Comparison of ENCODE assay signal across 8 mouse cellular contexts in genomic region chr17:24211631-24212440, GRCm38 (mm10). TPM values are rescaled to one million over a fixed set of nuclear protein-coding genes. Genes with fewer than 3 reads are reported as not detected.
DNase-seq lines count a peak whose midpoint lies in the region; ATAC-seq lines count a peak whose summit lies in the region.

No protein-coding gene starts in this region.

- WGBS in embryonic facial prominence, embryonic 11.5 days, result 2% methylated on average over 37 of the region's 37 CpGs
- 3% methylated on average over 37 of the region's 37 CpGs for WGBS in heart, embryonic 15.5 days
- 4% methylated on average over 37 of the region's 37 CpGs for WGBS in liver, embryonic 11.5 days
- WGBS in neural tube, embryonic 12.5 days, result 2% methylated on average over 37 of the region's 37 CpGs

- peak overlapping the region; percentile 48 for H3K4me3 ChIP-seq in embryonic facial prominence, embryonic 11.5 days (ENCODE audit: low read depth, low read length)
- peak overlapping the region; percentile 50 for H3K4me3 ChIP-seq in heart, embryonic 15.5 days
- H3K4me3 ChIP-seq in liver, embryonic 11.5 days (ENCODE audit: low read depth, low read length), result peak overlapping the region; percentile 54
- peak overlapping the region; percentile 54 for H3K4me3 ChIP-seq in neural tube, embryonic 12.5 days

- H3K9ac ChIP-seq in embryonic facial prominence, embryonic 11.5 days (replicated peaks; ENCODE audit: low read length), result peak overlapping the region; percentile 84
- H3K9ac ChIP-seq in heart, embryonic 15.5 days, result peak overlapping the region; percentile 66
- peak overlapping the region; percentile 53 for H3K9ac ChIP-seq in liver, embryonic 11.5 days (ENCODE audit: low read depth, low read length)
- peak overlapping the region; percentile 74 for H3K9ac ChIP-seq in neural tube, embryonic 12.5 days

- peak; percentile 48 for DNase-seq in CD4-positive helper T cell, adult 2 months (ENCODE audit: low read depth, low spot score)
- DNase-seq in adrenal gland, adult 8-10 months, result peak; percentile 52
- peak; percentile 89 for DNase-seq in embryonic facial prominence, embryonic 11.5 days (ENCODE audit: low spot score)
- DNase-seq in kidney, postnatal 10 days, result peak; percentile 62
- peak; percentile 59 for DNase-seq in liver, embryonic 11.5 days (ENCODE audit: low spot score)
- no peak for DNase-seq in spleen, adult 12 weeks (ENCODE audit: low spot score)

- H3K4me1 ChIP-seq in embryonic facial prominence, embryonic 11.5 days (ENCODE audit: control insufficient read depth, insufficient read depth, low read length), result peaks cover 26% of the 10 kb centered on the region
- peaks cover 44% of the 10 kb centered on the region for H3K4me1 ChIP-seq in heart, embryonic 15.5 days (replicated peaks)
- peaks cover 54% of the 10 kb centered on the region for H3K4me1 ChIP-seq in liver, embryonic 11.5 days (replicated peaks; ENCODE audit: control insufficient read depth, insufficient read depth, low read length)
- H3K4me1 ChIP-seq in neural tube, embryonic 12.5 days, result peaks cover 57% of the 10 kb centered on the region

- H3K36me3 ChIP-seq in embryonic facial prominence, embryonic 11.5 days (replicated peaks; ENCODE audit: control insufficient read depth, insufficient read depth, low read depth, low read length), result peaks cover 8% of the 10 kb centered on the region
- H3K36me3 ChIP-seq in heart, embryonic 15.5 days, result peaks cover 10% of the 10 kb centered on the region
- peaks cover 10% of the 10 kb centered on the region for H3K36me3 ChIP-seq in liver, embryonic 11.5 days (ENCODE audit: control insufficient read depth, insufficient read depth, low read length)
- peaks cover 19% of the 10 kb centered on the region for H3K36me3 ChIP-seq in neural tube, embryonic 12.5 days

- 0 out of 2 replicates have a peak, but pooled peaks have one; percentile 1 for ATAC-seq in embryonic facial prominence, embryonic 11.5 days (replicated peaks; ENCODE audit: insufficient number of reproducible peaks, low FRiP score, low TSS enrichment, low read depth)
- no peak for ATAC-seq in heart, embryonic 15.5 days (replicated peaks; ENCODE audit: insufficient number of reproducible peaks, insufficient read depth, low FRiP score, low read depth)
- no peak; the same call in 1 of the 2 replicates for ATAC-seq in liver, embryonic 11.5 days (replicated peaks; ENCODE audit: low FRiP score)
- peak; percentile 45 for ATAC-seq in neural tube, embryonic 12.5 days (ENCODE audit: low FRiP score, low read depth)

- peak overlapping the region; percentile 99 for H3K4me2 ChIP-seq in embryonic facial prominence, embryonic 11.5 days (ENCODE audit: low read depth, low read length)
- peak overlapping the region; percentile 90 for H3K4me2 ChIP-seq in heart, embryonic 15.5 days
- H3K4me2 ChIP-seq in liver, embryonic 11.5 days, result peak overlapping the region; percentile 91
- peak overlapping the region; percentile 96 for H3K4me2 ChIP-seq in neural tube, embryonic 12.5 days (replicated peaks)

- H3K27me3 ChIP-seq in embryonic facial prominence, embryonic 11.5 days (ENCODE audit: control insufficient read depth, insufficient read depth, low read length), result no peaks in the 10 kb centered on the region; the same call in 1 of the 2 replicates
- peaks cover 42% of the 10 kb centered on the region for H3K27me3 ChIP-seq in heart, embryonic 15.5 days
- peaks cover 25% of the 10 kb centered on the region for H3K27me3 ChIP-seq in liver, embryonic 11.5 days (replicated peaks; ENCODE audit: control insufficient read depth, insufficient read depth, low read length)
- peaks cover 21% of the 10 kb centered on the region for H3K27me3 ChIP-seq in neural tube, embryonic 12.5 days (replicated peaks)

- H3K27ac ChIP-seq in embryonic facial prominence, embryonic 11.5 days (replicated peaks; ENCODE audit: low read depth, low read length), result peak overlapping the region; percentile 86
- H3K27ac ChIP-seq in heart, embryonic 15.5 days, result 0 out of 2 replicates have a peak overlapping the region, but pooled peaks have one; percentile 8
- H3K27ac ChIP-seq in liver, embryonic 11.5 days (ENCODE audit: low read depth, low read length), result peak overlapping the region; percentile 22; the same call in 1 of the 2 replicates
- H3K27ac ChIP-seq in neural tube, embryonic 12.5 days, result peak overlapping the region; percentile 64; the same call in 1 of the 2 replicates

- no peaks in the 10 kb centered on the region for H3K9me3 ChIP-seq in embryonic facial prominence, embryonic 11.5 days (replicated peaks; ENCODE audit: control insufficient read depth, low read length)
- no peaks in the 10 kb centered on the region for H3K9me3 ChIP-seq in heart, embryonic 15.5 days (replicated peaks)
- no peaks in the 10 kb centered on the region for H3K9me3 ChIP-seq in liver, embryonic 11.5 days (ENCODE audit: control insufficient read depth, low read length)
- no peaks in the 10 kb centered on the region for H3K9me3 ChIP-seq in neural tube, embryonic 12.5 days

RNA-seq across cellular contexts. Expression of gene Ntn3, which starts 2.5 kb away (rescaled TPM):
- total RNA-seq in adrenal gland, adult 8-10 months (2022), result 1 to 10 TPM; 1.7 to 4.2 (median 2.9) TPM
- polyA plus RNA-seq in embryonic facial prominence, embryonic 11.5 days (2014; fragmentation: Nextera tagmentation; extraction: Ambion mirVana), result 6.2 and 7.1 TPM in 2 replicates
- 1.9 and 2.9 TPM in 2 replicates for polyA plus RNA-seq in heart, embryonic 15.5 days (2015; fragmentation: Nextera tagmentation; extraction: Ambion mirVana)
- 2.3 and 2.7 TPM in 2 replicates for polyA plus RNA-seq in liver, embryonic 11.5 days (2014; fragmentation: Nextera tagmentation; extraction: Ambion mirVana)
- polyA plus RNA-seq in neural tube, embryonic 12.5 days (2016; fragmentation: Nextera tagmentation; extraction: Ambion mirVana), result 9.0 and 10.6 TPM in 2 replicates

RNA-seq across cellular contexts. Expression of gene Tbc1d24, which starts 6.5 kb away (rescaled TPM):
- 10 to 100 TPM; 18.8 to 24.3 (median 23.8) TPM for total RNA-seq in adrenal gland, adult 8-10 months (2022)
- 3.7 and 5.4 TPM in 2 replicates for polyA plus RNA-seq in embryonic facial prominence, embryonic 11.5 days (2014; fragmentation: Nextera tagmentation; extraction: Ambion mirVana)
- polyA plus RNA-seq in heart, embryonic 15.5 days (2015; fragmentation: Nextera tagmentation; extraction: Ambion mirVana), result 3.6 and 3.8 TPM in 2 replicates
- 13.3 and 14.5 TPM in 2 replicates for polyA plus RNA-seq in liver, embryonic 11.5 days (2014; fragmentation: Nextera tagmentation; extraction: Ambion mirVana)
- 12.4 and 13.0 TPM in 2 replicates for polyA plus RNA-seq in neural tube, embryonic 12.5 days (2016; fragmentation: Nextera tagmentation; extraction: Ambion mirVana)

RNA-seq across cellular contexts. Expression of gene Tedc2, which starts 8.8 kb away (rescaled TPM):
- 1 to 10 TPM; 6.1 to 9.8 (median 7.6) TPM for total RNA-seq in adrenal gland, adult 8-10 months (2022)
- polyA plus RNA-seq in embryonic facial prominence, embryonic 11.5 days (2014; fragmentation: Nextera tagmentation; extraction: Ambion mirVana), result 16.9 and 21.7 TPM in 2 replicates
- polyA plus RNA-seq in heart, embryonic 15.5 days (2015; fragmentation: Nextera tagmentation; extraction: Ambion mirVana), result 4.3 and 7.3 TPM in 2 replicates
- 16.6 and 17.2 TPM in 2 replicates for polyA plus RNA-seq in liver, embryonic 11.5 days (2014; fragmentation: Nextera tagmentation; extraction: Ambion mirVana)
- 13.5 and 14.2 TPM in 2 replicates for polyA plus RNA-seq in neural tube, embryonic 12.5 days (2016; fragmentation: Nextera tagmentation; extraction: Ambion mirVana)

RNA-seq across cellular contexts. Expression of gene Ccnf, which starts 39.4 kb away (rescaled TPM):
- 1 to 10 TPM; 1.9 to 3.6 (median 2.7) TPM for total RNA-seq in adrenal gland, adult 8-10 months (2022)
- 99.6 and 101 TPM in 2 replicates for polyA plus RNA-seq in embryonic facial prominence, embryonic 11.5 days (2014; fragmentation: Nextera tagmentation; extraction: Ambion mirVana)
- polyA plus RNA-seq in heart, embryonic 15.5 days (2015; fragmentation: Nextera tagmentation; extraction: Ambion mirVana), result 29.2 and 36.1 TPM in 2 replicates
- polyA plus RNA-seq in liver, embryonic 11.5 days (2014; fragmentation: Nextera tagmentation; extraction: Ambion mirVana), result 95.6 and 107 TPM in 2 replicates
- polyA plus RNA-seq in neural tube, embryonic 12.5 days (2016; fragmentation: Nextera tagmentation; extraction: Ambion mirVana), result 53.5 and 54.8 TPM in 2 replicates

RNA-seq across cellular contexts. Expression of gene Atp6v0c, which starts 42.3 kb away (rescaled TPM):
- total RNA-seq in adrenal gland, adult 8-10 months (2022), result 100 to 1,000 TPM; 416 to 520 (median 442) TPM
- 384 and 433 TPM in 2 replicates for polyA plus RNA-seq in embryonic facial prominence, embryonic 11.5 days (2014; fragmentation: Nextera tagmentation; extraction: Ambion mirVana)
- 447 and 510 TPM in 2 replicates for polyA plus RNA-seq in heart, embryonic 15.5 days (2015; fragmentation: Nextera tagmentation; extraction: Ambion mirVana)
- polyA plus RNA-seq in liver, embryonic 11.5 days (2014; fragmentation: Nextera tagmentation; extraction: Ambion mirVana), result 476 and 499 TPM in 2 replicates
- 671 and 684 TPM in 2 replicates for polyA plus RNA-seq in neural tube, embryonic 12.5 days (2016; fragmentation: Nextera tagmentation; extraction: Ambion mirVana)

Comparison
In these comparisons a context has a peak if more than half of its experiments do, and no peak if none do; other contexts are left out.
1. ATAC-seq: peak in embryonic facial prominence, embryonic 11.5 days (single experiment) and neural tube, embryonic 12.5 days (single experiment); none in heart, embryonic 15.5 days (single experiment) and liver, embryonic 11.5 days (single experiment).
2. H3K27ac ChIP-seq: peak in every context shown above with its lines; median percentile 86 in embryonic facial prominence, embryonic 11.5 days; 64 in neural tube, embryonic 12.5 days; 22 in liver, embryonic 11.5 days; 8 in heart, embryonic 15.5 days.
3. Peak in every context shown above with its lines, with median percentiles within 50 percentile points of each other: H3K4me2 ChIP-seq, H3K4me3 ChIP-seq and H3K9ac ChIP-seq.